Mouse (Mus musculus): ENCODE results near the gene Wdpcp. TPM values are rescaled to one million over a fixed set of nuclear protein-coding genes. Genes with fewer than 3 reads are reported as not detected.

The Wdpcp gene
- 1.4 TPM for polyA plus RNA-seq (2017; shearing (Covaris generic))

GRCm38 (mm10) chr11:21571700-21572381 lies at the start of gene Wdpcp, which contains the start of gene Mdh1:
Gene Wdpcp (plus strand): TSS chr11:21572235.
Gene Mdh1 (minus strand): TSS chr11:21572367.

Other genes starting within 250 kb of the Wdpcp start
- gene Ugp2, start 201.0 kb upstream of the Wdpcp start, polyA plus RNA-seq (2017; shearing (Covaris generic)): 33.3 TPM
- 235 TPM for gene Mdh1, start 132 bp downstream of the Wdpcp start, polyA plus RNA-seq (2017; shearing (Covaris generic))

All from naive thymus-derived CD4-positive, alpha-beta T cell, adult 5 months (primary cell).